Mouse (Mus musculus) frontal cortex, adult 2 months (tissue): ENCODE results near the gene Kirrel3. TPM values are rescaled to one million over a fixed set of nuclear protein-coding genes. Genes with fewer than 3 reads are reported as not detected.

ENCODE experiments used
- DNase-seq, 2 experiments: peaks; one replicate each; pipeline ENCODE4 v3.0.0; 2022; ENCODE audit warnings: low spot score in 1 of 2; ENCODE audit errors: extremely low spot score in 1 of 2
- polyA plus RNA-seq: library from polyadenylated mRNA; depleted of rRNA; stranded (reverse); fragments of >200 nt; gene quantifications from 2 replicates; pipeline ENCODE4 v1.2.3, GENCODE M21; 2012

Gene Kirrel3
- polyA plus RNA-seq, 1 experiment = 38.4 TPM

DNA sequence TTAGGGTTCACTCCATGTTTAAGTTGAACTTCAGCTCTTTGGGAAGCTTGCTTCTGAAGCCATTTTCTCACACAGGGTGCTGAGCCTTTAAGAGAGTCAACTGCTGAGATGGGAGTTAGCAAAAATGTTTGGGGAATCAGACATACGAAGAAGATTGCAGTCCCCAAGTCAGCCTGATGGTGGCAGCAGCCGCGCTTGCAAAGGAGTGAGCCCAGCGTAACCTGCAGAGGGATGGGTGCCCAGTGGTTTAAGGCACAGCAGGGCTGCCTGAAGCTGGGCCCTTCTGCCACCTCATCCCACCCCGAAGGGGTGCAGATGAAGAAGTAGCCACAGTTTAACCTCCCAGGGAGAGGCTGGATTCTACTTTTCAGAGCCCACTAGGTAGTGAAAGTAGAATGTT is 13.0 kb downstream of the Kirrel3 start:
- DNase-seq = peak; percentile 62 to 97

DNA sequence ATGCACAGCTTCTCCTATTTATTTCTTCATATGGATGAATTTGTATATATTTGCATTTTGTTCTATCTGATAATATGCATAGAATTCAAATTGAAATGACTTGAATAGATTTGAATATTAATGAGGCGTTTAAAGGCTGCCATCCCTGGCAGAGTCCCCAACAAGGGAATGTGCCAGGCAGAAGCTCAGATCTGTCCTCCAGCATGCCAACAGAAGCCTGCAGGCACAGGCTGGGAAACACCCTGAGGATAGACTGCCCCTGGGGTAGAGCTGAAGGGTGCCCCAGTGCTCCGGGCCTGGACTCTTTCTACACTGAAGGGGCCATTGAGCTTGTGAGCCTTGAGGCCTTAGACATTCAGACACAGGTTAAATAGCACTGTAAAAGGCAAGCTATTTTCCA is 21.5 kb downstream of the Kirrel3 start:
- no peak for DNase-seq

DNA sequence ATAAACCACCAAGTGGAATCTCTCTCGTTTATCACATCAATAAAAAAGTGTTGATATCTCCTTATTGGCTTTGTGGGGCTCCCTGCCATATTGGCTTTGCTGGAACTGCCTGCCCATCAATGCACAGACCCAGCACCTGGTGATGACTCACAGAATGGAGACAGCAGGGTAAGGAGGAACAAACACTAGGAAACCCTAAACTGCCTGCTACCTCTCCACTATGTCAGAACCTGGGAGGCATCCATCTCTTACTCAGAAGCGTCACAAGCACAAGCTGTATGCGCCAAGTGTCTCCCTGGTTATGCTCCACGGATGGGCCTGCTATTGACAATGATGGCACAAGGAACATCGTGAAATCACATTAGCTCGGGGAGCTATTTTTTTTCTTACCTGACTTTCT is 33.2 kb downstream of the Kirrel3 start:
- no peak for DNase-seq

DNA sequence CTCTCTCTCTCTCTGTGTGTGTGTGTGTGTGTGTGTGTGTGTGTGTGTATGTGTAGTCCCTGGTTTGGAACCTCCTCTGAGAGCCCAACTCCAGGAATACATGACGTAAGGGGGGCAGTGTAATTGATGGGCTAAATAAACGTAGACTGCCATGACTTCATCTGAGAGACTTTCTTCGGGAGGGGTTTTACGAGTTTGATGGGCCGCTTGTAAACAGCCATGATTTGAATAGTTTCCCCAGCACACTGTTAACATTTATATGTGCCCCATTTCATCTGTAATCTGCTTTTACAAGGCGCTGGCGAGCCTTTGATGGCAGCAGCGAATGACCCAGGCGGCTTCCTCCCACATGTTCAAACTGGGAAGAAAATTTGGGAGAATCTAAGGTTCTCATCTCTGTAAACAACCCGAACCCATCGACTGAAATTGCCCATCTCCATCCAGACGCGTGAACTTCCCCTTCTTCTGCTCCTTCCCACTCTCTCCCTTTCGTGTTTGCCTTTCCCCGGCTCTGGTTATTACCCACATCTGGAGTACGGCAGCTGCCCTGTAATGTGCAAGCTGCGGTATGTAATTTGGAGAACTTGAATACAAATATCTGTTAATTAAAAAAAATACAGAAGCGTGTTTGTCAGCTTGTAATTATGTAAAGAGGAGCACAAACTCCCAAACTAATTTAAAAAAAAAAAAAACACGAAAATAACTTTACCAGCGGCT is 34.7 kb downstream of the Kirrel3 start:
- no peak for DNase-seq

DNA sequence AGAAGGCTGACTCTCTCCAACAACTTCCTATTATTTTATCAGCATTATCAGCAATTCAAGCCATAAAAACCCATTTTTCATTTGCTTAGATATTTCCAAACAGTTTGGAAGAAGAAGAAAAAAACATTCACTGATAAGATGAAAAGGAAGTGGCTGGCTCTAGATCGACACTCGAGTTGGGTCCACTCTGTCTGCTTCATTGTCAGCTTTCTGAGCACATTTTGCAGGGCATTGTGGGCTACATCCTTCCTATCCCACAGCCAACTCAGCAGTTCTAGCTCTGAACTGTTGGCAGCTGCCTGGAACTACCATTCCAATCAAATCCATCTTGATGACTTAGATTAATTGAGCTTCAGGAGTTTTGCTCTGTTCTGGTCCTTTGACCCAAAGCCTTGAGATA is 40.0 kb downstream of the Kirrel3 start:
- DNase-seq = no peak

DNA sequence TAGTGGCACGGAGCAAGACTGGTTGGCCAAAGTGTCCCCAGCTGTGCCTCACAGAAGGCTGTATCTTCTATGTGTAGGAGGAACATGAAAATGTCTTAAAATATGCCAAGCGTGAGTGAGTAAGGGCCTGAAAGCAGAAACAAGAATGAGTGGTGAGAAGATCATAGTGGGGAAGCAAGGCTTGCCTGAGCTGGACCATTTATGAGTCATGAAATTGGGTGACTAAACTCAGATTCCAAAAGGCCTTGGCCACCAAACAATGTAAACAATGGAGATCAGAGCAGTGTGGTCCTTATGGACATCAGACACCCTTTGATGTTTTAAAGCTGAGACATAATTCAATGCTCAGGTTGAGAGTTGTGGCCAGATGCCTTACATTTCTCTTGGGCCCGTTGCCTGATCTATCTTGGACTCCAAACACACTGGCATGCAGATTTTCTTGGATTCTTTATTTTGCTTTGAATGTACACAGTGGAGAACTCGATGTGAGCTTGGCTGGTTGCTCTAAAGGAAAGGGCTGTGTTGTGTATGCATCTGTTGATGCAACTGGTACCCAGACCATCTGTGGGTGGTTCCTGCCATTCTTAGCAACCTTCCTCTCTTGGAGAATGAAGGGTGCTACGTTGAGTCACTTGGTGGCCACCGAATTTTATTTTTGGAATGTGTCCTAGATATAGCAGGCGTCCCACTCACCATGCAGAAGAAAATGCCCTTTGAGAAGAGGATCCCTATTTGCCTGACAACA is 53.1 kb downstream of the Kirrel3 start:
- peak; percentile 84 to 90 for DNase-seq

DNA sequence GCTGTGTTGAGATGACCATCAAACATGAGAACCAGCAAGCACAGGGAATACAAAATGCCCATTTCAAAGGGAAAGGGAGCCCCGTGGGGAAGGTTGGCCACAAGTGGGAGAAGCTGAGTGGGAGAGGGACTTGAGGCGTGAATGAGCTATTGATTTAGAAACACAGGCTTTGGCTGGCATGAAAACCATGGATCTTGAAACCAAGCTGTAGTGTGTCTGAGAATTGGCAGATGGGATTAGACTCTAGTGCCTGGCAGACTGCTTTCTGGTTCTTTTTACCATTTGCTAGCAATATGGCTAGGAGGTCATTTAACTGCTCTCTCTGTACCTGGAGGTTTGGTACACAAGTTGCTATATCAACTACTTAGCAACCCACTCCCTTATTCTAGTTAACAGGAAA is 56.2 kb downstream of the Kirrel3 start:
- DNase-seq = peak; percentile 23 to 59

DNA sequence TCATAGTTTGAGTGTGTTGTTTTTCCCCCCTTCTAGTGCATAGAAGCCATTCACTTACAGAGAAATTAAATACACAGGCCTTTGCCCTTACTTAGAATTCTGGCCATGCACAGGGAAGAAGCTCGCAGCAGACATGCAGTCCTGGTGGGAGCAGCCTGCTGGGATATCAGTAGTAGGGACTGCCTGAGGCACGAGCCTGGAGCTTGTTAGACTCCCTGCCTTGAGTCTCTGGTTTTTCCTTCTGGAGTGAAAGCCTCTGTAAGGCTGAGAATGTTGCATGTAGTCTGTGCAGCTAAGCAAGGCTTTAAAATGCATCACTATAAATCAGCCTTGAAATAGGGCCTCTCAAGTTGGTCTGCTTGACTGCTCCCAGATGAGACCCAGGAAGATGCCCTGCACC is 70.0 kb downstream of the Kirrel3 start:
- no peak for DNase-seq

DNA sequence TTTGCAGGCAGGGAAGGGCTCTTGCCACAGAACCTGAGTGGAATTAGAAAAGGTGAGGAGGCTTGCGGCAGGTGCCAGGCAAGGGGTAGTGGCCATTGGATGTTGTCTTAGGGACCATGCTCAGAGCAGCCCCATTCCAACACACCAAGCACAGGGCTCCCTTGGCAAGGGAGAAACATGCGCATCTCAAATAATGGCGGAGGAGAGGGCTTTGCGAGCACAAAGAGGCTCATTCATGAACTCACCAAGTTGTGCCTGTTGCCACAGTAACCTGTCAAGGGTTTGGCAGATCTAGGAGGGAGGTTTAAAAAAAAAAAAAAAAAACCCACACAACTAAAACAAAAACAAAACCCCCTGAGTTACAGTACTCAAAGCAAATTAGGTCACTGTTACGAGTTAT is 72.2 kb downstream of the Kirrel3 start:
- peak in 1 of 2 experiments; percentile 40 for DNase-seq

DNA sequence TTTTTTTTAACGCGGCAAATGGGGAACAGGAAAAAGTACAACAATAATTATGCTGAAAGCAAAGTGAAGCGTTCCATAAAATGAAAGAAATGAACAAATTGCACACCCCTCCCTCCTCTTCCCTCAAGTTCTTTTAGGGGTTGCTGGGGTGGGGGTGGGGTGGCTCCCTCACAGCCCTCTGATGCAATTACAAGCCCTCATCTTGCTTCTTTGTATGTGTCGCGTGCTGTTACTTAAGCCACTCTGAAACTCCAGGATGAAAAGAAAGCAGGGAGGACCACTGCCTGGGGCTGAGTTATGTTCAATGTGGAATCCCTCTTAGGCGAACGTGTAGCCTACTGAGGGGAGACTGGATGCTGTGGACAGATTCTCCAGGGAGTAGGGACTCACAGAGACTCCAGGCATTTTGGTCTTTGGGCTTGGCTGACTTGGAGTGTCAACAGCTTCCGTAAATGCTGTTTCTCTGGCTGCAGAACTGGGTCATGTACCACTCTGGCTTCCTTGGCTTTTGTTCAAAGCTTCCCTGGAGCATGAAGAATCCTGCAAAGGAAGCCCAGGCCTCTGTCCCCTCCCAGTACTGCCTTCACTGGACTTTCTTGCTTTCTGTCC is 72.7 kb downstream of the Kirrel3 start:
- DNase-seq = peak in 1 of 2 experiments; percentile 59

DNA sequence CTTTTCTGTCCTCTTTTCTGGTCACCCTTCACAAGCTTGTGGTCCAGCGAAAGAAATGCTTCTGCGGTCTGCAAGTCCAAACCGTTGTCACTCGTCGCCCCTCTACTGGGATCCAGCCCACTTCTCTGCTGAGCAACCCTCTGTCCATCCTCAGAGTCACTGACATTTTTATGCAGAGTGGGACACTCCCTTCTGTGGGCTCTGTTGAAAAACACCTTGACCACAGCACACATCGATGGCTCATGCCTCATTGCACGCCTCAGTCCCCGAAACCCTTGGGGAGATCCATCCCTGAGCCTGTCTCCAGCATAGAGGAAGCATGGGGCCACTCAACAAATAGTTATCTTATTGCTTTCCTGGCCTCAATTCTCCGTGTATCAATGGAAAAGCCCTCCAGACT is 73.4 kb downstream of the Kirrel3 start:
- no peak for DNase-seq

DNA sequence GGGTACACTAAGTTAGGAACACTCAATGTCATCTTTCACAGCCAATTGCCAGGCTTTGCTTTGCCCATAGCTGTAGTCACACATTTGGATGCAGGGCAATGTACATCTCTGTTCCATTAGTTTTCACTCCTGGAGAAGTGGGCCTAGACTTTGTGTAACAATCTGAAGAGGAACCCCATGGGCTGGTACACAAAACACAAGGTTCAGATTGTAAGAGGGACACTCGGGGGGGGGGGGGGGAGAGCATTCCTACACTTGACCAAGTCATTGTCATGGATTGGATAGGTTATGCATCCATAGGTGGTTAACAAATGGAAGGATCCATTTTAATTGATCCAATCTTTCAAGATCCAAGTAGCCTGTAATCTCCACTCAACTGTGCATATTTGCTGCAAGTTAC is 75.6 kb downstream of the Kirrel3 start:
- DNase-seq = no peak

DNA sequence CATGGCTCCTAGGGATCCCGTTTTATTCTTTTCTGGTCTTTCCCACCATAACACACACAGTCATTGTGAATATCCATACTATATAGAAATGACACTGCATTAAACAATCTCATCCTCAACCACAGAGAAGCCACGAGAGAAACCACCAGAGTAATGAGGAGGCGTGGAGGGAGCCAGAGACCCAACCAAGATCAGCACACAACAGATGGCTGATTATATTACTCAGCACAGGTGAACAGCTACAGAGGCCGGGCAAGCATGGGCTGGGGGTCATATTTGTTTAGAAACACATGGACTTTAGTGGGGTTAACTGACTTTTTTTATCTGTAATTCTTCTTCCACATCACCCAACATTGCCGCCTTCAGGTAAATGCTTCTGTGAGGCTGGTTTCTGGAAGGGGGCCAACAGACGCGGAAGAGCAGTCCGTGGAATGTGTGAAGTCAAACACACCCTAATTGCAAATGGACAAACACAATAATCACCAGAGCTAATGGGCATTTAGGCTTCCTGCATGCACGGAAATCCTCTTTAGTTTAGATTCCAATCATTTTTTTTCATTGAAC is 76.8 kb downstream of the Kirrel3 start:
- DNase-seq = no peak

DNA sequence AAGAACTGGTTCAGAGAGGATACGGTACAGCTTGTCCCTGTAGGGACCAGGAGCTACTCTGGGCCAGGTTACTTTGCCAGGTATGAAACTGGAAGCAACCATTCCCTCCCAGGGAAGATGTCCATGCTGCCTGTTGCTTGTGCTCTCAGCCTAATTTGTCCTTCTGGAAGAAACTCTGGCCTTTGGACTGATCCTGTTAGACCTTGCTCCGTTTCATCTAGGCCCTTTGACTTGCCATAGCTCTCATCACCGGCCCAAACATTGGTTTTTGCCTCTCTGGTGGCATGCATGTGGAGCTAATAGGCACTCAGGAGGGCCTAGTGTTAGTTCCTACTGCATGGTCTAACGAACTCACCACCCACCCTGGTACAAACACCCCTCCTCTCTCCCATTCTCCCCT is 88.2 kb downstream of the Kirrel3 start:
- DNase-seq = no peak

DNA sequence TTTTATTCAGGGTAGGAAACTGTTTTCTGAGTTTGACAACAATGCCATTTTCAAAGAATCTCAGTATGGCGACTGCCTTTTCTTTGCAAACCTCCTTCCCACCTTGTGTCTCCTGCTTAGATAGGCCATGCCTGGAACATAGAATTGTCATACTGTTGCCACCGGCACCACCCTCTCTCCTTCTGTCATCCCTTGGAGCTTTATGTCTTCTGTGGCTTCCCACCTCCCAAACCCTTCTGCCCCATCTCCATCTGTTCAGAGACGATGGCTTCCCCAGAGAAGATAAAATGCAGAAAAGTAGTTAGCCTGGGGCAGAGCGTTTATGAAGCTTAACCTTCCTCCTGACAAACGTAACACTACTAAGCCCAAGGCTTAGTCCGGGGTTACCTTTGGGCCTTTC is 88.9 kb downstream of the Kirrel3 start:
- peak; percentile 37 to 57 for DNase-seq

DNA sequence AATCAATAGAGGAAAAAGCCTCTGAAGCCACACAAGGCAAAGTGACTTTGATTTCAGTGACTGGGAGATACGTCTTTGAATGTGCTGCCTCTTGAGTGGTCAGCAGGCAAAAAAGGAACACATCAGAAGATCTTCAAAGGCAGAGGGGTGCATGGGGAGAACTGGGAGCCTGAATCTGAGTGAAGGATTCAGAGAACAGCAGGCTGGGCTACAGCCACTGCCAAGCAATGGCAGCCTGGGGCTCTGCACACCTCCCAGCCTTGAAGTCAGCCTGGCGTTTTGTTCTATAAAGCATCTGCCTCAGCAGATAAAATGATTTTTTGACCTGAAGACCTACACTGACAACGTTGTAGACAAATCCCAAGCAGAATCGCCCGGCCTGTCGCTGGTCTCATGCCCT is 93.5 kb downstream of the Kirrel3 start:
- DNase-seq = no peak

DNA sequence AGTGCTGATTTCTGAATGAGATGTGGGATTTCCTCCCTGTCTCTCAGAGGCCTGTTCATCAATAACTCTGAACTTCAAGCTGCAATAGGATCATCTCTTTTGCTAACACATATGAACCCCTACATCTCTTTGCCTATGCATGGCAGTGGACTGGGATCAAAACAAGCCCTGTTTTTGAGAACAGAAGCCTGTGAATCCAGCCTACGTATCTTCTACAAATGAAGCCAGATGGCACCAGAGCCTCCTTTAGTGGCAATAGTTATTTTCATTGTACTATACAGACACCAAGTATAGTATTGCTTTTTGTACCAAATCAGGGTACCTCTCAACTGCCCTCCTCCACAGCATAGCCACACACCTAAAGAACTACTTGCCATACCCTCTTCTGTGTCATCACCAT is 94.4 kb downstream of the Kirrel3 start:
- DNase-seq = peak in 1 of 2 experiments; percentile 55

DNA sequence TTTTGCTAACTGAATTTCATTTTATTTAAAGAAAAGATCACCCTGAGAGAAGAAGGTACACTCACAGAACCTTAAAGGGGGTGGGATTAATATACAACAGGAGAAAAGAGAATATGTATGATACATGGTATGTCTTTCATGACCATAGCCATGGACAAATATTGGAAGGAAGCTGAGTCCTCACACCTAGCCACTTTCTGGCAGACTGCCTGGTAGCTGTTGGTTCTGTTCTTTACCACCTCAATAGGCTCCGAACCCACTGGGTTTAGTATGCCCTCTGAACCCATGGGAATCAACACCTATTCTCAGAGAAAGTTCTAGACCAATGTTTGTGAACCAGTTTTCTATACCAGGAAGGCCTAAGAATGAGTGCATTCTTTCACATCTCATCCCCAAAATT is 96.8 kb downstream of the Kirrel3 start:
- no peak for DNase-seq

DNA sequence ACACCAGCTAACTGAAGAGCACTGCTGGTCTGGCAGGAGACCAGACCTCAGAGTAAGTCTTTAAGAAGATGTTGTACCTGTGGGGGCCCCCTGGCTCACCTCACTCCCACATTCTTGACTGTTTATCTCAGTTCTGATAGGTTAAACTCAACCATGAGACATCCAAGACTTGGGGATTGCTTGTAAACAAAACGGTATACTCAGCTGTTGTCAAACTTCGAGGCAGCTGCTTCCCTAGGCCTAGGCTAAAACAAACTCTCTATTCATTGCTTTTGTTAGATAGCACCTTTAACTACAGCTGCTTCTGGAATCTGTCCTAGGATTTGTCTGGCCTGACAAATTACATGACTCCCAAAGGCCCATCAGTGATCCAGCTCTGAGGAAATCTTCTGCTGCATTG is 99.8 kb downstream of the Kirrel3 start:
- DNase-seq = no peak

DNA sequence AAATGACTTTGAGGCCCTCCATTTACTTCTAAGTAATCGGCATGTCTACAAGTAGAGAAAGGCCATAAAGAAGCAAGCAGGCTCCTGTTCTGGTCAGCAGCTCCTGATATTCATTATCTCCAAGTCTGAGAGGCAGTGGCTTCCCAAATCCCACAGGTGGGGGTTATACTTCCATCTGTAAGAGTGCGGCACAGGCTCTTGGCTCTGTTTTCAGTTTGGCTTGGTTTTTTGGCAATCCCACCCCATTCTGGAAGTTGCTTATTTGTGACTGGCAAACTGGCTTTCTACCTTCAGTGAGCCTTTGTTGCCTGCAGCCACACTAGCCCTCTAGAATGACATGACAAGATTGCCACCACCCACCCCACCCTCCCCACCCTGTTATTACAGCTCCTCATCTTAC is 100.4 kb downstream of the Kirrel3 start:
- DNase-seq = no peak

DNA sequence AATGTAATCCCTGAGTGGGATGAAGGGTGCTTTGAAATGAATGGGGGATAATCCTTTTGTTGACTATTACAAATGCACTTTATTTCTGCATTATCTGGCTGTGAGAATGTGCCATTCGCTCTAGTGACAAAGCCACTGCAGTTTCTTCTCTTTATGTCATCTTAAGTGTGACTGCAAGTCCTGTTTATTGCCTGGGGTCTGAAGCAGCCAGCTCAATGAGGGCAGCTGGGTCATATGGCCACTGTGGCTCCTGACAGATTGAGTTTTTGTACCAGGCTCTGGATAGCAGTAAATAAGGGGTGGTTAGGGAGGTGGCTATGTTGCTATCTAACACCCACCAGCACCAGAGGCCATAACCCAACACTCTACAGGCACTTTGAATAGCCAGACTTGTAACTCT is 104.1 kb downstream of the Kirrel3 start:
- DNase-seq = no peak
